Mouse (Mus musculus): ENCODE measurements at regions not wholly inside any gene's neighbourhood (a gene's known extent, or its start where the extent isn't known, plus 50 kb on each side); places are given as distances from the start of the nearest gene placed in this dataset.

- no peak for TF ChIP-seq GATA1 (IDR thresholded peaks at IDR 0.05; ENCODE audit: low read length)
- no peak for TF ChIP-seq TAL1 (IDR thresholded peaks at IDR 0.05; ENCODE audit: low read length)
Observed at GRCm38 (mm10) chr13:107715616-107716015, 328.6 kb upstream of the Smim15 start.
